Mouse (Mus musculus): Measurements from ENCODE around the gene S100a3. TPM values are rescaled to one million over a fixed set of nuclear protein-coding genes. Genes with fewer than 3 reads are reported as not detected.

S100a3 gene
- total and polyA plus RNA-seq, 2 experiments from 2014 or later: 1.9 to 5.3 TPM

DNA sequence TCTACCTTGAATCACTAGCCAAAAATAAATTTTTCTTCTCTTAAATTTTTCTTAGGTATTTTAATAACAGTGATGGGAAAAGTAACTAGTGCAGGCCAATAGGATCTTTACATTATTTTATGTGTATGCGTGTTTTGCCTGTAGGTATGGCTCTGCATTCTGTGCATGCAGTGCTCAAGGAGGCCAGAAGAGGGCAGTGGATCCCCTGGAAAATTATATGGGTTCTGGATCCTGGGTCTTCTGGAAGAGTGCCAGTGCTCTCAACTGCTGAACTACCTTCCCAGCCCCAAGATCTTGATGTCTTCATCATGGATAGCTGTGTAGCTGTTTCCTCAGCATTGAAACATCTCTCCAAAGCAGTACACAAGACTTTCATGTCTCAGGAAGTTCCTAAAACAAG, 21.8 kb downstream of the S100a3 start:
- H3K36me3 ChIP-seq (ENCODE audit: insufficient read depth, low read length): no peaks in the 10 kb centered on the region
- peak; percentile 43 for TF ChIP-seq CTCF (IDR thresholded peaks at IDR 0.05; ENCODE audit: low read depth)
- no peak overlapping the region for H3K9ac ChIP-seq (replicated peaks; ENCODE audit: low read length)
- no peak overlapping the region for H3K4me2 ChIP-seq (ENCODE audit: low read depth, low read length)
- DNase-seq (ENCODE audit: low spot score) (no peak), ATAC-seq (no peak)
- H3K27ac ChIP-seq: no peak overlapping the region
- H3K4me3 ChIP-seq (ENCODE audit: low read length): no peak overlapping the region
- H3K4me1 ChIP-seq (ENCODE audit: insufficient read depth, low read length): no peaks in the 10 kb centered on the region
- 100% methylated on average over 1 of the region's 1 CpGs for WGBS
- H3K9me3 ChIP-seq (ENCODE audit: low read length): no peaks in the 10 kb centered on the region
- H3K27me3 ChIP-seq (ENCODE audit: insufficient read depth, low read length): no peaks in the 10 kb centered on the region

DNA sequence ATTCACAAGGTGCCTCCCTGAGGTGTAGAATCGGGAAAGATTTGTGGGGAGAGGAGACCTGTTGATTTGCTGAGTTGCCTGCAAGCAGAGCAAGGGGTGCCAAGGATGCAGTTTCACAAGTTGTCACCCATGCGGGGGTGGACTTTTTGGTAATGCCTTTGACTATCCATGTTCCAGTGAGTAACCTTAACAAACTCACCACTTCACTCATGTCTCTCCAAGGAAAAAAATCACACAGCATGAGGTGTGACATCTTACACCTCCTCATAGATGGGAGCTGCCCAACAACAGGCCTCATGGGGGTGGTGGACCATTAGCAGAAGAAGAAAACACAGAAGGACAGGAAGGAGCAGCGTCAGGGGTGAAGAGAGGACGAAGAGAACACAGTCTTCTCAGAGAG, 22.2 kb downstream of the S100a3 start:
- Histone ChIP-seq H3K9ac (replicated peaks; ENCODE audit: low read length) (no peak overlapping the region), H3K4me3 (ENCODE audit: low read length) (no peak overlapping the region), H3K9me3 (ENCODE audit: low read length) (no peaks in the 10 kb centered on the region), H3K27ac (no peak overlapping the region), H3K36me3 (ENCODE audit: insufficient read depth, low read length) (no peaks in the 10 kb centered on the region), H3K4me2 (ENCODE audit: low read depth, low read length) (no peak overlapping the region), H3K27me3 (ENCODE audit: insufficient read depth, low read length) (no peaks in the 10 kb centered on the region), H3K4me1 (ENCODE audit: insufficient read depth, low read length) (no peaks in the 10 kb centered on the region)
- DNase-seq (ENCODE audit: low spot score) (no peak), ATAC-seq (no peak)
- 91% methylated on average over 4 of the region's 4 CpGs for WGBS
- TF ChIP-seq CTCF (IDR thresholded peaks at IDR 0.05; ENCODE audit: low read depth): no peak

DNA sequence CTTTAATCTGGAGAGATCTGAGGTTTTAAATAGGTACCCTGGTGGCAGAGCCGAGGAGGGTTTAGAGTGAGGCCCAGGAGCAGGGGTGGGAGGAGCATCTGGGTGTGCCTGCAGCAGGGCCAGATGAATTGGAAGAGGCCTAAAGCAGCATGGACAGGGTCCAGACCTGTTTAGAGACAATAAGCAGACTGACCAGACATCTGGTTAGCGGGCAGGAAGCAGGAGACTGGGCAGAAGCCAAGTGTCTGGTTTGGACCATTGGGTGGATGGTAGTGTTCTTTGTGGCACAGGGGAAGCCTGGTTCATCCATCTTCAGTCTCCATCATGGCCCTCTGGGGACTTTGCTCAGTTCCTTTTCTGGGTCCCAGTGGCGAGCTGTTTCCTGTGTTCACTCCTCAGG, 23.5 kb downstream of the S100a3 start:
- no peak overlapping the region for H3K9ac ChIP-seq (replicated peaks; ENCODE audit: low read length)
- no peaks in the 10 kb centered on the region for H3K36me3 ChIP-seq (ENCODE audit: insufficient read depth, low read length)
- no peak for TF ChIP-seq CTCF (IDR thresholded peaks at IDR 0.05; ENCODE audit: low read depth)
- ATAC-seq (peak; percentile 46; the same call in 1 of the 2 replicates), DNase-seq (ENCODE audit: low spot score) (peak; percentile 22)
- H3K27me3 ChIP-seq (ENCODE audit: insufficient read depth, low read length): no peaks in the 10 kb centered on the region
- 51% methylated on average over 3 of the region's 3 CpGs for WGBS
- no peak overlapping the region for H3K27ac ChIP-seq
- H3K4me1 ChIP-seq (ENCODE audit: insufficient read depth, low read length): no peaks in the 10 kb centered on the region
- H3K4me2 ChIP-seq (ENCODE audit: low read depth, low read length): no peak overlapping the region
- no peaks in the 10 kb centered on the region for H3K9me3 ChIP-seq (ENCODE audit: low read length)
- no peak overlapping the region for H3K4me3 ChIP-seq (ENCODE audit: low read length)

- peak; percentile 50 for ATAC-seq
- H3K27me3 ChIP-seq (ENCODE audit: insufficient read depth, low read length): no peaks in the 10 kb centered on the region
- H3K27ac ChIP-seq: no peak overlapping the region
- no peaks in the 10 kb centered on the region for H3K36me3 ChIP-seq (ENCODE audit: insufficient read depth, low read length)
- H3K9ac ChIP-seq (replicated peaks; ENCODE audit: low read length): no peak overlapping the region
- DNase-seq (ENCODE audit: low spot score): peak; percentile 73
- no peaks in the 10 kb centered on the region for H3K4me1 ChIP-seq (ENCODE audit: insufficient read depth, low read length)
- H3K4me2 ChIP-seq (ENCODE audit: low read depth, low read length): no peak overlapping the region
- no peaks in the 10 kb centered on the region for H3K9me3 ChIP-seq (ENCODE audit: low read length)
- H3K4me3 ChIP-seq (ENCODE audit: low read length): no peak overlapping the region
- WGBS: 33% methylated on average over 5 of the region's 5 CpGs
- peak; percentile 87 for TF ChIP-seq CTCF (IDR thresholded peaks at IDR 0.05; ENCODE audit: low read depth)
These were observed 25.2 kb downstream of the S100a3 start for GRCm38 (mm10) chr3:90585595-90585994.

GRCm38 (mm10) chr3:90586016-90586643, 25.8 kb downstream of the S100a3 start:
- H3K4me3 ChIP-seq (ENCODE audit: low read length): no peak overlapping the region
- 85% methylated on average over 15 of the region's 15 CpGs for WGBS
- ATAC-seq: no peak

GRCm38 (mm10) chr3:90586906-90587305, 26.5 kb downstream of the S100a3 start:
- Histone ChIP-seq H3K9me3 (ENCODE audit: low read length) (no peaks in the 10 kb centered on the region), H3K36me3 (ENCODE audit: insufficient read depth, low read length) (no peaks in the 10 kb centered on the region), H3K9ac (replicated peaks; ENCODE audit: low read length) (no peak overlapping the region), H3K4me3 (ENCODE audit: low read length) (no peak overlapping the region), H3K4me2 (ENCODE audit: low read depth, low read length) (no peak overlapping the region), H3K4me1 (ENCODE audit: insufficient read depth, low read length) (no peaks in the 10 kb centered on the region), H3K27ac (no peak overlapping the region), H3K27me3 (ENCODE audit: insufficient read depth, low read length) (no peaks in the 10 kb centered on the region)
- ATAC-seq (no peak), DNase-seq (ENCODE audit: low spot score) (no peak)
- TF ChIP-seq CTCF (IDR thresholded peaks at IDR 0.05; ENCODE audit: low read depth): no peak
- WGBS: 70% methylated on average over 10 of the region's 10 CpGs

More at GRCm38 (mm10) chr3:90586016-90586643, 25.8 kb downstream of the S100a3 start:
- Histone ChIP-seq H3K4me2 (ENCODE audit: low read depth, low read length) (no peak overlapping the region), H3K27me3 (ENCODE audit: insufficient read depth, low read length) (no peaks in the 10 kb centered on the region), H3K36me3 (ENCODE audit: insufficient read depth, low read length) (no peaks in the 10 kb centered on the region), H3K4me1 (ENCODE audit: insufficient read depth, low read length) (no peaks in the 10 kb centered on the region), H3K9me3 (ENCODE audit: low read length) (no peaks in the 10 kb centered on the region), H3K9ac (replicated peaks; ENCODE audit: low read length) (no peak overlapping the region), H3K27ac (no peak overlapping the region)
- DNase-seq (ENCODE audit: low spot score): no peak
- no peak for TF ChIP-seq CTCF (IDR thresholded peaks at IDR 0.05; ENCODE audit: low read depth)

- no peak overlapping the region for H3K27ac ChIP-seq
- 87% methylated on average over 14 of the region's 14 CpGs for WGBS
- H3K4me2 ChIP-seq (ENCODE audit: low read depth, low read length): no peak overlapping the region
- H3K36me3 ChIP-seq (ENCODE audit: insufficient read depth, low read length): no peaks in the 10 kb centered on the region
- ATAC-seq (no peak), DNase-seq (ENCODE audit: low spot score) (no peak)
- no peak overlapping the region for H3K9ac ChIP-seq (replicated peaks; ENCODE audit: low read length)
- no peak overlapping the region for H3K4me3 ChIP-seq (ENCODE audit: low read length)
- no peaks in the 10 kb centered on the region for H3K27me3 ChIP-seq (ENCODE audit: insufficient read depth, low read length)
- no peaks in the 10 kb centered on the region for H3K9me3 ChIP-seq (ENCODE audit: low read length)
- TF ChIP-seq CTCF (IDR thresholded peaks at IDR 0.05; ENCODE audit: low read depth): no peak
- H3K4me1 ChIP-seq (ENCODE audit: insufficient read depth, low read length): no peaks in the 10 kb centered on the region
These were observed 27.2 kb downstream of the S100a3 start for GRCm38 (mm10) chr3:90587361-90588101.
